ENCODE assay signal across 8 mouse cellular contexts in genomic region chr2:25055068-25055405, GRCm38 (mm10). TPM values are rescaled to one million over a fixed set of nuclear protein-coding genes. Genes with fewer than 3 reads are reported as not detected.
DNase-seq lines count a peak whose midpoint lies in the region; ATAC-seq and TF ChIP-seq lines count a peak whose summit lies in the region.

No protein-coding gene starts in this region.

- WGBS in kidney, adult 2 months: 53% methylated on average over 2 of the region's 2 CpGs
- WGBS in forebrain, embryonic 13.5 days: 29% methylated on average over 2 of the region's 2 CpGs
- 66% methylated on average over 2 of the region's 2 CpGs for WGBS in intestine, postnatal 0 days

- peak overlapping the region; percentile 72 for H3K4me3 ChIP-seq in kidney, adult 2 months (ENCODE audit: insufficient read depth, low read depth, low read length)
- H3K4me3 ChIP-seq in forebrain, embryonic 13.5 days: peak overlapping the region; percentile 73
- peak overlapping the region; percentile 60 for H3K4me3 ChIP-seq in intestine, postnatal 0 days (ENCODE audit: low read depth, low read length)
- peak overlapping the region; percentile 70 for H3K4me3 ChIP-seq in myocyte

- H3K27ac ChIP-seq in kidney, adult 2 months (ENCODE audit: insufficient read depth, low read depth, low read length): no peak overlapping the region
- peak overlapping the region; percentile 48 for H3K27ac ChIP-seq in forebrain, embryonic 13.5 days
- H3K27ac ChIP-seq in intestine, postnatal 0 days (ENCODE audit: low read depth, low read length): no peak overlapping the region

- no peak for TF ChIP-seq POLR2A in kidney, adult 2 months (IDR thresholded peaks at IDR 0.05; ENCODE audit: low read depth, low read length)
- TF ChIP-seq POLR2A in myocyte (IDR thresholded peaks at IDR 0.05; ENCODE audit: insufficient read length, low read depth): no peak

- H3K9ac ChIP-seq in forebrain, embryonic 13.5 days: peak overlapping the region; percentile 84
- H3K9ac ChIP-seq in intestine, postnatal 0 days (ENCODE audit: low read depth, low read length): peak overlapping the region; percentile 58

- H3K4me1 ChIP-seq in kidney, adult 2 months (ENCODE audit: control insufficient read depth, insufficient read depth, low read length): 0 out of 2 replicates have a peak, but pooled peaks cover 4% of the 10 kb centered on the region
- H3K4me1 ChIP-seq in forebrain, embryonic 13.5 days: peaks cover 19% of the 10 kb centered on the region
- 0 out of 2 replicates have a peak, but pooled peaks cover 2% of the 10 kb centered on the region for H3K4me1 ChIP-seq in intestine, postnatal 0 days (replicated peaks; ENCODE audit: control insufficient read depth, insufficient read depth, low read length)

- peak overlapping the region; percentile 30 for H3ac ChIP-seq in myocyte (ENCODE audit: control insufficient read depth, insufficient read length)

- H3K27me3 ChIP-seq in kidney, adult 2 months (replicated peaks; ENCODE audit: control insufficient read depth, insufficient read depth, low read length): no peaks in the 10 kb centered on the region
- H3K27me3 ChIP-seq in forebrain, embryonic 13.5 days: no peaks in the 10 kb centered on the region
- no peaks in the 10 kb centered on the region for H3K27me3 ChIP-seq in intestine, postnatal 0 days (replicated peaks; ENCODE audit: control insufficient read depth, insufficient read depth, low read length)
- H3K27me3 ChIP-seq in myocyte (ENCODE audit: control insufficient read depth, insufficient read depth, insufficient read length): no peaks in the 10 kb centered on the region

- peaks cover 6% of the 10 kb centered on the region for H3K79me2 ChIP-seq in myocyte (ENCODE audit: control insufficient read depth, insufficient read depth)

- peak; percentile 56 for ATAC-seq in forebrain, embryonic 13.5 days
- peak; percentile 17; the same call in 1 of the 2 replicates for ATAC-seq in intestine, postnatal 0 days

- no peak for TF ChIP-seq CTCF in kidney, adult 2 months (conservative IDR thresholded peaks at IDR 0.05; ENCODE audit: insufficient read depth, insufficient read length, low read depth, low read length)
- TF ChIP-seq CTCF in intestine, postnatal 0 days (IDR thresholded peaks at IDR 0.05; ENCODE audit: low read depth): no peak

- H3K4me2 ChIP-seq in forebrain, embryonic 13.5 days: peak overlapping the region; percentile 91
- peak overlapping the region; percentile 82 for H3K4me2 ChIP-seq in intestine, postnatal 0 days (replicated peaks; ENCODE audit: low read depth)
- H3K4me2 ChIP-seq in myocyte (ENCODE audit: low read depth): peak overlapping the region; percentile 94

- intact Hi-C loops in left cerebral cortex, postnatal 4 days (cut with DNase I): no loop called here

- H3K9me3 ChIP-seq in forebrain, embryonic 13.5 days (replicated peaks): no peaks in the 10 kb centered on the region
- H3K9me3 ChIP-seq in intestine, postnatal 0 days (ENCODE audit: control insufficient read depth): no peaks in the 10 kb centered on the region

- H3K36me3 ChIP-seq in kidney, adult 2 months (ENCODE audit: control insufficient read depth, insufficient read depth, low read length): no peaks in the 10 kb centered on the region
- peaks cover 42% of the 10 kb centered on the region for H3K36me3 ChIP-seq in forebrain, embryonic 13.5 days (ENCODE audit: poor library complexity, severe bottlenecking)
- H3K36me3 ChIP-seq in intestine, postnatal 0 days (ENCODE audit: control insufficient read depth, insufficient read depth): peaks cover 41% of the 10 kb centered on the region
- H3K36me3 ChIP-seq in myocyte (ENCODE audit: control insufficient read depth, insufficient read depth): no peaks in the 10 kb centered on the region

- peak; percentile 27 for DNase-seq in kidney, adult 2 months
- no peak for DNase-seq in kidney, adult 11 months
- peak; percentile 85 for DNase-seq in brain, adult 2 months (ENCODE audit: low read depth, low spot score)
- DNase-seq in left cerebral cortex, postnatal 4 days: peak; percentile 88
- DNase-seq in urinary bladder, postnatal 25 days (ENCODE audit: low spot score): no peak

TF ChIP-seq in myocyte, 11 proteins besides CTCF, POLR2A, EP300 and RAD21:
- TF ChIP-seq TCF12 (IDR thresholded peaks at IDR 0.05; ENCODE audit: insufficient read depth, poor library complexity, severe bottlenecking) (no peak), E2F4 (IDR thresholded peaks at IDR 0.05; ENCODE audit: insufficient read depth) (no peak), MYOG (IDR thresholded peaks at IDR 0.05; ENCODE audit: control insufficient read depth in 1 of 3, insufficient read depth in 1 of 3, insufficient read length in 2 of 3, low read depth in 2 of 3) (no peak), SRF (IDR thresholded peaks at IDR 0.05; ENCODE audit: control insufficient read depth, insufficient read length, low read depth) (no peak), POLR2AphosphoS2 (IDR thresholded peaks at IDR 0.05; ENCODE audit: insufficient read length, low read depth) (no peak), MAX (IDR thresholded peaks at IDR 0.05; ENCODE audit: low read depth) (no peak), CEBPB (IDR thresholded peaks at IDR 0.05; ENCODE audit: insufficient read depth, poor library complexity, severe bottlenecking) (no peak), TCF3 (IDR thresholded peaks at IDR 0.05; ENCODE audit: insufficient read length, low read depth) (no peak), REST (IDR thresholded peaks at IDR 0.05; ENCODE audit: insufficient read depth, insufficient read length) (no peak), MYOD1 (IDR thresholded peaks at IDR 0.05; ENCODE audit: control insufficient read depth in 1 of 3, insufficient read length in 2 of 3, low read depth in 2 of 3) (no peak), USF1 (IDR thresholded peaks at IDR 0.05; ENCODE audit: low read depth) (no peak)
TF ChIP-seq in myocyte: peak in this region for 0.

RNA-seq across cellular contexts. Expression of gene Nsmf, which starts 0.9 kb away (rescaled TPM):
- 77.8 and 110 TPM in 2 replicates for polyA plus RNA-seq in kidney, adult 2 months (2012; rRNA removed)
- polyA plus RNA-seq in forebrain, embryonic 13.5 days (2015; fragmentation: Nextera tagmentation; extraction: Ambion mirVana): 125 and 129 TPM in 2 replicates
- 17.0 and 17.6 TPM in 2 replicates for polyA plus RNA-seq in intestine, postnatal 0 days (2015; fragmentation: Nextera tagmentation; extraction: Ambion mirVana)
- total RNA-seq in left cerebral cortex, postnatal 4 days (2021): 100 to 1,000 TPM; 342 to 359 TPM
- 33.7 TPM for polyA plus RNA-seq in myocyte (2012; fragmentation: generic; extraction: Trizol)

RNA-seq across cellular contexts. Expression of gene Entpd8, which starts 25.1 kb away (rescaled TPM):
- 23.7 and 29.2 TPM in 2 replicates for polyA plus RNA-seq in kidney, adult 2 months (2012; rRNA removed)
- polyA plus RNA-seq in forebrain, embryonic 13.5 days (2015; fragmentation: Nextera tagmentation; extraction: Ambion mirVana): not detected in 2 replicates
- 24.6 and 25.9 TPM in 2 replicates for polyA plus RNA-seq in intestine, postnatal 0 days (2015; fragmentation: Nextera tagmentation; extraction: Ambion mirVana)
- total RNA-seq in left cerebral cortex, postnatal 4 days (2021): not detected
- polyA plus RNA-seq in myocyte (2012; fragmentation: generic; extraction: Trizol): not detected

RNA-seq across cellular contexts. Expression of gene Noxa1, which starts 39.9 kb away (rescaled TPM):
- polyA plus RNA-seq in kidney, adult 2 months (2012; rRNA removed): not detected in 2 replicates
- not detected in 2 replicates for polyA plus RNA-seq in forebrain, embryonic 13.5 days (2015; fragmentation: Nextera tagmentation; extraction: Ambion mirVana)
- polyA plus RNA-seq in intestine, postnatal 0 days (2015; fragmentation: Nextera tagmentation; extraction: Ambion mirVana): 3.3 and 5.8 TPM in 2 replicates
- not detected for total RNA-seq in left cerebral cortex, postnatal 4 days (2021)
- not detected for polyA plus RNA-seq in myocyte (2012; fragmentation: generic; extraction: Trizol)

Comparison
In these comparisons a context has a peak if more than half of its experiments do, and no peak if none do; other contexts are left out.
1. DNase-seq: peak in kidney, adult 2 months (single experiment), brain, adult 2 months (single experiment) and left cerebral cortex, postnatal 4 days (single experiment); none in kidney, adult 11 months (single experiment) and urinary bladder, postnatal 25 days (single experiment).
2. RNA of gene Entpd8, which starts 25.1 kb away (polyA plus RNA-seq): 24.6 to 25.9 TPM in intestine, postnatal 0 days and 23.7 to 29.2 TPM in kidney, adult 2 months; not detected in forebrain, embryonic 13.5 days and not detected in myocyte (single experiment); every median in the first group is over 10 times any median in the second.
3. Peak in every context shown above with its lines, with median percentiles within 50 percentile points of each other: H3K4me3 ChIP-seq and H3K4me2 ChIP-seq.